Mouse (Mus musculus): ENCODE results near the gene 4930522H14Rik. TPM values are rescaled to one million over a fixed set of nuclear protein-coding genes. Genes with fewer than 3 reads are reported as not detected.

The 4930522H14Rik gene
- polyA plus RNA-seq, 1 experiment, result not detected

GRCm38 (mm10) chr4:109475577-109476553 is 55.2 kb downstream of the 4930522H14Rik start:
- no peak for DNase-seq (ENCODE audit: low read depth)

DNA sequence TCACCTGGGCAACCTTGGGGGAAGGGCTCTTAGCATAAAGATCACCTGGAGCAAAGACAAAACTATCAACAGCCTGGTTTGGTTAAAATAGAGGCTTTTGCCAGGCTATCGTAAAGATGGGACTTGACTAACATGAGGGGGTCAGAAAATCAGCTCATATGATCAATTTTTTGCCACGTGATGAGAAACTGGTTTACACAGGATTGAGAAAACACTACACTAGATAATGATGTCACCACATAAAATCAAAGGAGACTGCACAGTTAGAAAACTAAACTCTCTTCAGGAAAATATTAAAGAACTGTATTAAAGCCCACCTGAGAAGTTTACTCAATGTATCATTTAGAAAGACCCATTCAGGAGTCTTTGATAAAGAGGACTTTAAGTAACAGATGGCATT is 56.0 kb downstream of the 4930522H14Rik start:
- DNase-seq (ENCODE audit: low read depth), result no peak

- no peak for DNase-seq (ENCODE audit: low read depth)
Measured at GRCm38 (mm10) chr4:109472566-109472965, 58.5 kb downstream of the 4930522H14Rik start.

DNA sequence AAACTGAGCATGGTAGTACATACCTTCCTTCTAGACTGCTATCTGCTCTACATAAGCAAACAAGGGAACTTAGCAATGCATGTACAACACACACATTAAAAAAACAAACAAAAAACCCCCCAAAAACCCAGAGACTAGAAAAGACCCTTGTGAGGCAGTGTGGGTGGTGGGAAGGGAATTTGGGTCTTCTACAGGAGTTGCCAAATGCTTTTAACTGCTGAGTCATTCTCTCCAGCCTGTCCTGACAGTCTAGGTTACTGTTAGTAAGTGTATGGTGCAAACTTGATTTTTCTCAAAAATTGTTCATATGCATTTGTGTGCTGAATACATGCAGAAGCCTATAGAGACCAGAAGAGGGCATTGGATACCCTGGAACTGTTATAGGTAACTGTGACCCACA is 59.5 kb downstream of the 4930522H14Rik start:
- DNase-seq (ENCODE audit: low read depth), result no peak

DNA sequence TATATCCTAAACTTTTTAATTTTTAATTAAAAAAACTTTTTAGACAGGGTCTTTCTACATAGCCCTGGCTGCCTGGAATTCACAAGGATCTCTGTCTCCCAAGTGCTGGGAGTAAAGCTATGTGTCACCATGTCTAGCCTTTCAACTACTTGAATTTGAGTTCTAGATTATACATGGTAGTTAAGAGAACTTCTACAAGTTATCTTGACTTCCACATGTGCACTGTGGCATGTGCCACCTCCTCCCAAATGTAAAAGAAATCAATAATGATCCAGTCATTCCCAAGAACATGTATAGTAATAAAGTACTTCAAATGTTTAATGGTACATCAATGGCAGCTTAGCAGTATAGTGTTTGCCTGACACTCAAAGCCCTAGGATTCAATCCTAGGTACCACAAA is 63.4 kb downstream of the 4930522H14Rik start:
- no peak for DNase-seq (ENCODE audit: low read depth)

DNA sequence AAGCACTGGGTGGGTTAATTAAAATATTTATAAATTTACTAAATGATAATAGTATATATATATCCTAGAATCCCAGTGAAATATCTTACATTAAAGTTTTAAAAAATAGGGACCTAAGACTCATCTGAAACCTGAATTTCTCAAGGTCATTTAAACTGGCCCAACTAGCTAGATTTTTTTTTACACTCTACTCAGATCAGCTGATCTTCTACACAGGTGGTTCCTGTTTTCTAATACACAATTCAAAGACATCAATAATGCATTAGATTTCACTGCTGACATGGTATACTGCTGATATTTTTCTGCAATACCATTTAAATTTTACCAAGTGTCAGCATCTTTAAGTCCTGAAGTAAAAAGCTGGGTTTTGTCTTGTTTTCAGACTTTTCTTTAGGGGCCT is 67.2 kb downstream of the 4930522H14Rik start:
- DNase-seq (ENCODE audit: low read depth), result no peak

DNA sequence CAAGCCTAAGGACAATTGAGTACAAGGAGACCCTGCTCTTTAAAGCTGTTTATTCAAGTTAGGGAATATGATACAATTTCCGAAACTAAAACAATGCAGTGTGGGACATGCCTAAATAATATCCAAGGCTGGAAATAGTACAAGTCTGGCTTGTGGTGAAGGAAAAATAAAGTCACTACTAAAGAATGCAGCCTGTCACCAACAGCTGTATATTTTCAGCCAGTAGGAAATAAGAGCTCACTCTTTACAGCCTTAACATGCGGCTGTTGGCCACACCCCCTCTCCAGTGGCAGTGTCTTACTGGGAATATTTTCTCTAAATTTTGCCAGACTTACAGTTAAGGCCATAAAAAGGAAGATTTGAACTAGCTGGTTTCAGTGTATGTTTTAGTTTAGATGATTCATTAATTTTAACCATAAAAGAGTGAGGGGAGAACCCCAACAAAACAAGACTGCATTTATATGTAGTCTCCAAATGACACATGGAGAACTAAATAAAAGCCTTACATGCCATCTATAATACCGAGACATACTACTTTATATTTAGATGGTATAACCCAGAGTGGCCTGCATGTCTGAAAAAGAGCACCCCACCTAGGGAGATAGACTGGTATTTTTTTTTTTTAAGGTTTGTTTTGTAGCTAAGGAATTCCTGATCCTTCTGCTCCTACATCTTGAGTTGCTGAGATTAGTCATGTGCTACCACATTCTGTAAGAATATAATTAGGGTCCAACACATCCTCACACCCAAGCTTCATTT is 70.5 kb downstream of the 4930522H14Rik start:
- DNase-seq (ENCODE audit: low read depth), result no peak

DNA sequence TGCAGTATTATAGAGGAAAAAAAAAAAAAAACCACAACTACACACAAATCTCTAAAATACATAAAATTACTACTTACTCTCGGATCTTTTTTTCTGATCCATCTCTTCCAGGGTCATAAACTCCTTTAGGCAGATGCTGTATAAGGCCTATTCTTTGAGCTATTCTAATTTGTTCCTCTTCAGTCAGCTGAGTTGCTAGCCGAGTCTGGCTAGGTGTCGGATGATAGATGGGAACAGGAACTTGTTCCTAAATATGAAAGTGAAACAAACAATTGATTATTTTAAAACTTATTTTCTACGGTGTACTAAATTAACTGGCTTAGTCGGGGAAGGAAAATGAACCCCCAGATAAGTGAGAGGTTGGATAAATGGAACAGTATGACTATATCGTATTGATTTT is 74.3 kb downstream of the 4930522H14Rik start:
- DNase-seq (ENCODE audit: low read depth), result no peak

Other genes with a start within 250 kb of the 4930522H14Rik start
- 18.3 and 24.4 TPM in 2 replicates for gene Ttc39a, start 124.7 kb downstream of the 4930522H14Rik start, polyA plus RNA-seq (2012; rRNA removed)
- 71.7 and 81.2 TPM in 2 replicates for gene Rnf11, start 46.6 kb downstream of the 4930522H14Rik start, polyA plus RNA-seq (2012; rRNA removed)
- gene Cdkn2c, start 135.9 kb upstream of the 4930522H14Rik start, polyA plus RNA-seq (2012; rRNA removed), result 59.5 and 75.6 TPM in 2 replicates
- gene Faf1, start 145.3 kb upstream of the 4930522H14Rik start, polyA plus RNA-seq (2012; rRNA removed), result 11.1 and 11.2 TPM in 2 replicates

All from gonadal fat pad, adult 2 months (tissue).